Mouse (Mus musculus): Measurements from ENCODE around the gene Apip. TPM values are rescaled to one million over a fixed set of nuclear protein-coding genes. Genes with fewer than 3 reads are reported as not detected.

Gene Apip
- total RNA-seq, 1 experiment = 27.9 TPM

GRCm38 (mm10) chr2:103084451-103084850, 11.0 kb downstream of the Apip start:
- Histone ChIP-seq H3K36me3 (ENCODE audit: control insufficient read depth, insufficient read depth, low read length, poor library complexity, severe bottlenecking) (no peaks in the 10 kb centered on the region), H3K4me1 (ENCODE audit: control insufficient read depth in 2 of 2, insufficient read depth in 2 of 2, low read length in 2 of 2, poor library complexity in 1 of 2) (peaks cover 0 to 2% of the 10 kb centered on the region in 2 experiments; a peak in 1 of 4 replicates), H3K9me3 (ENCODE audit: control insufficient read depth, insufficient read depth, low read depth, low read length) (no peaks in the 10 kb centered on the region), H3K27ac (ENCODE audit: insufficient read depth, low read depth, low read length, poor library complexity, severe bottlenecking) (no peak overlapping the region), H3K9ac (ENCODE audit: insufficient read depth, low read depth, low read length, poor library complexity, severe bottlenecking) (no peak overlapping the region), H3K4me3 (ENCODE audit: insufficient read depth in 1 of 2, low read depth in 1 of 2, low read length in 2 of 2, poor library complexity in 1 of 2, severe bottlenecking in 1 of 2) (no peak overlapping the region)
- peak; percentile 20 for DNase-seq (ENCODE audit: low read depth, low spot score)
- TF ChIP-seq ZNF384 (IDR thresholded peaks at IDR 0.05; ENCODE audit: low read depth, low read length) (no peak), CHD2 (IDR thresholded peaks at IDR 0.05; ENCODE audit: low read depth, low read length) (no peak), MAFK (IDR thresholded peaks at IDR 0.05; ENCODE audit: insufficient read depth, low read depth, low read length) (no peak), HCFC1 (IDR thresholded peaks at IDR 0.05; ENCODE audit: borderline replicate concordance, insufficient read depth, low read length) (no peak), ZC3H11A (IDR thresholded peaks at IDR 0.05; ENCODE audit: borderline replicate concordance, low read depth, low read length) (no peak)
- in situ Hi-C loops (cut with MboI; ENCODE audit: low sequenced_read_pairs in 2 of 2, unreplicated experiment in 2 of 2) = loop anchor here in 1 of 2 experiments (25.0 kb wide), 1 partner anchor 253 kb away; no protein-coding TSS in a partner anchor

GRCm38 (mm10) chr2:103085633-103086032, 12.2 kb downstream of the Apip start:
- Histone ChIP-seq H3K27ac (ENCODE audit: insufficient read depth, low read depth, low read length, poor library complexity, severe bottlenecking) (no peak overlapping the region), H3K9me3 (ENCODE audit: control insufficient read depth, insufficient read depth, low read depth, low read length) (no peaks in the 10 kb centered on the region), H3K4me3 (ENCODE audit: insufficient read depth in 1 of 2, low read depth in 1 of 2, low read length in 2 of 2, poor library complexity in 1 of 2, severe bottlenecking in 1 of 2) (no peak overlapping the region), H3K9ac (ENCODE audit: insufficient read depth, low read depth, low read length, poor library complexity, severe bottlenecking) (no peak overlapping the region), H3K4me1 (ENCODE audit: control insufficient read depth in 2 of 2, insufficient read depth in 2 of 2, low read length in 2 of 2, poor library complexity in 1 of 2) (peaks cover 0 to 2% of the 10 kb centered on the region in 2 experiments; a peak in 1 of 4 replicates), H3K36me3 (ENCODE audit: control insufficient read depth, insufficient read depth, low read length, poor library complexity, severe bottlenecking) (no peaks in the 10 kb centered on the region)
- no peak for DNase-seq (ENCODE audit: low read depth, low spot score)
- in situ Hi-C loops (cut with MboI; ENCODE audit: low sequenced_read_pairs in 2 of 2, unreplicated experiment in 2 of 2) = loop anchor here (5.0 to 25.0 kb wide), 2 partner anchors 252 to 257 kb away; no protein-coding TSS in a partner anchor
- TF ChIP-seq ZNF384 (IDR thresholded peaks at IDR 0.05; ENCODE audit: low read depth, low read length) = no peak
- no peak for TF ChIP-seq HCFC1 (IDR thresholded peaks at IDR 0.05; ENCODE audit: borderline replicate concordance, insufficient read depth, low read length)
- no peak for TF ChIP-seq ZC3H11A (IDR thresholded peaks at IDR 0.05; ENCODE audit: borderline replicate concordance, low read depth, low read length)
- no peak for TF ChIP-seq CHD2 (IDR thresholded peaks at IDR 0.05; ENCODE audit: low read depth, low read length)
- TF ChIP-seq MAFK (IDR thresholded peaks at IDR 0.05; ENCODE audit: insufficient read depth, low read depth, low read length) = no peak

DNA sequence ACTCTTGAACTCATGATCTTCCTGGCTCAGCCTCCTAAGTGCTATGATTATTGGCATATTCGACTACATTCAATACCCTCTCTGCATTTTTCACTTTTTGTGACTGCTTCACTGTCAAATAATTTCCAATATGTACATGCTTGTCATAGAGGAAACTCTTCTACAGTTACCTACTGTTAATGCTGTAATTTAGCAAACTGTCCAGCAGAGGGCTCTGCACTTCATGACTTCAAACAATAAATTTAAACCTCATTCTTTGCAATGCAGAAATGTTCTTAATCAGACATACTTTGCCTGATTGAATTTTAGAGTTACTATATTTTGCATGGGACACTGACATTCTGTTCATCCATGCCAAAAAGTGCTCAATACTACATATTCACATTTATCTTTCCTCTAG, 13.0 kb downstream of the Apip start:
- TF ChIP-seq CHD2 (IDR thresholded peaks at IDR 0.05; ENCODE audit: low read depth, low read length) (no peak), HCFC1 (IDR thresholded peaks at IDR 0.05; ENCODE audit: borderline replicate concordance, insufficient read depth, low read length) (no peak), MAFK (IDR thresholded peaks at IDR 0.05; ENCODE audit: insufficient read depth, low read depth, low read length) (no peak), ZNF384 (IDR thresholded peaks at IDR 0.05; ENCODE audit: low read depth, low read length) (no peak), ZC3H11A (IDR thresholded peaks at IDR 0.05; ENCODE audit: borderline replicate concordance, low read depth, low read length) (peak; percentile 50)
- no peak overlapping the region for H3K27ac ChIP-seq (ENCODE audit: insufficient read depth, low read depth, low read length, poor library complexity, severe bottlenecking)
- DNase-seq (ENCODE audit: low read depth, low spot score) = peak; percentile 27
- H3K4me3 ChIP-seq (ENCODE audit: insufficient read depth in 1 of 2, low read depth in 1 of 2, low read length in 2 of 2, poor library complexity in 1 of 2, severe bottlenecking in 1 of 2) = no peak overlapping the region
- in situ Hi-C loops (cut with MboI; ENCODE audit: low sequenced_read_pairs in 2 of 2, unreplicated experiment in 2 of 2) = loop anchor here (5.0 to 25.0 kb wide), 2 partner anchors 251 to 256 kb away; no protein-coding TSS in a partner anchor
- no peaks in the 10 kb centered on the region for H3K36me3 ChIP-seq (ENCODE audit: control insufficient read depth, insufficient read depth, low read length, poor library complexity, severe bottlenecking)
- H3K4me1 ChIP-seq (ENCODE audit: control insufficient read depth in 2 of 2, insufficient read depth in 2 of 2, low read length in 2 of 2, poor library complexity in 1 of 2) = peaks cover 0 to 2% of the 10 kb centered on the region in 2 experiments; a peak in 1 of 4 replicates
- no peak overlapping the region for H3K9ac ChIP-seq (ENCODE audit: insufficient read depth, low read depth, low read length, poor library complexity, severe bottlenecking)
- H3K9me3 ChIP-seq (ENCODE audit: control insufficient read depth, insufficient read depth, low read depth, low read length) = no peaks in the 10 kb centered on the region

DNA sequence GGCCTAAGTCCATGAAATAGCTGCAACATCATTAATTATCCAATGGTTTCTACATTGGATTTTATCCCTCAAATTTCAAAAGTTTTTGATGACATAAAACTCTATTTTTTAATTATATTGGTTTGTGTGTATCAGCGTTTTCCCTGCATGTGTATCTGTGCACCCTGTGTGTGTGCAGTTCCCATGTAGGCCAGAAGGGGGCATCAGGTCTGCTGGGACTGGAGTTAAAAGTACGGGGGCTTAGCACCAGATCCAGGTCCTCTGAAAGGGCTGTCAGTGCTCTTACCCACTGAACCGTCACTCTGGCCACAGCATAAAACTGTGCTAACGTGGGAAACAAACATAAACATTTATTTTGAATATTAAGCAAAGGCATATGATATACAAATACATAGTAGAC, 14.6 kb downstream of the Apip start:
- TF ChIP-seq ZNF384 (IDR thresholded peaks at IDR 0.05; ENCODE audit: low read depth, low read length) (no peak), CHD2 (IDR thresholded peaks at IDR 0.05; ENCODE audit: low read depth, low read length) (no peak), HCFC1 (IDR thresholded peaks at IDR 0.05; ENCODE audit: borderline replicate concordance, insufficient read depth, low read length) (no peak), MAFK (IDR thresholded peaks at IDR 0.05; ENCODE audit: insufficient read depth, low read depth, low read length) (no peak), ZC3H11A (IDR thresholded peaks at IDR 0.05; ENCODE audit: borderline replicate concordance, low read depth, low read length) (peak; percentile 66; the same call in 1 of the 2 replicates)
- Histone ChIP-seq H3K9me3 (ENCODE audit: control insufficient read depth, insufficient read depth, low read depth, low read length) (no peaks in the 10 kb centered on the region), H3K4me1 (ENCODE audit: control insufficient read depth in 2 of 2, insufficient read depth in 2 of 2, low read length in 2 of 2, poor library complexity in 1 of 2) (peaks cover 0 to 2% of the 10 kb centered on the region in 2 experiments; a peak in 1 of 4 replicates), H3K27ac (ENCODE audit: insufficient read depth, low read depth, low read length, poor library complexity, severe bottlenecking) (no peak overlapping the region), H3K4me3 (ENCODE audit: insufficient read depth in 1 of 2, low read depth in 1 of 2, low read length in 2 of 2, poor library complexity in 1 of 2, severe bottlenecking in 1 of 2) (no peak overlapping the region), H3K36me3 (ENCODE audit: control insufficient read depth, insufficient read depth, low read length, poor library complexity, severe bottlenecking) (no peaks in the 10 kb centered on the region), H3K9ac (ENCODE audit: insufficient read depth, low read depth, low read length, poor library complexity, severe bottlenecking) (no peak overlapping the region)
- DNase-seq (ENCODE audit: low read depth, low spot score) = peak; percentile 30
- in situ Hi-C loops (cut with MboI; ENCODE audit: low sequenced_read_pairs in 2 of 2, unreplicated experiment in 2 of 2) = loop anchor here (5.0 to 25.0 kb wide), 2 partner anchors 249 to 254 kb away; no protein-coding TSS in a partner anchor
